Mouse (Mus musculus): ENCODE measurements at regions not wholly inside any gene's neighbourhood (a gene's known extent, or its start where the extent isn't known, plus 50 kb on each side); places are given as distances from the start of the nearest gene placed in this dataset.

GRCm38 (mm10) chr1:185898475-185898874 is 218.6 kb downstream of the Lyplal1 start:
- no peak for TF ChIP-seq CTCF (IDR thresholded peaks at IDR 0.05; ENCODE audit: insufficient read depth, low read length)
- no peak for TF ChIP-seq POLR2A (IDR thresholded peaks at IDR 0.05; ENCODE audit: borderline replicate concordance, extremely low read depth, low read depth, low read length)
